Mouse (Mus musculus): ENCODE data around the gene Fgfr2.

- TF ChIP-seq POLR2A (IDR thresholded peaks at IDR 0.05; ENCODE audit: low read depth, low read length): no peak
- no peak for TF ChIP-seq CTCF (IDR thresholded peaks at IDR 0.05; ENCODE audit: extremely low read depth, insufficient read length, insufficient replicate concordance, low read depth, low read length)
Measured at GRCm38 (mm10) chr7:130668729-130669281, 2454.3 kb downstream of the Fgfr2 start.

Measured in small intestine, adult 2 months (tissue).